ENCODE assay signal across 15 mouse cellular contexts in the genomic region with DNA sequence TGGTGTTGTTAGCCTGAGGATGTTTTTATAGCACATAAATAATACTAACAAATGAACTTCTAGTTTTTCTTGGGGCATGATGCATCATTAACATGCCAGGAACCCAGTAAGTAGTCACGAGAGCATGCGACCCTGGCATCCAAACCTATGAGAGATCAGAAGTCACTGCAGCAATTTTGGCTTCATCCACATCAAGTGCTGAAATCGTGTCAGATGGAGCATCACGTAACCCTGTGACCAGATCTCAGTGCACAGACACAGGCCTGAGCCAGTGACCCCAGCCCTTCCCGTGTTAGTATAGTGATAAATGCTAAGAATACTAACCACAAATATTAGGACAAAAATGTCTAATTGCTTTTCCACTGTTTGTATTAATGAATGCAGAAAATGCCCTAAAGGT.
"Had no signal": no experiment of that assay in that cellular context is flagged by ENCODE, and none has a peak within 500 bp of the region (broad histone marks: within the 10 kb centered on the region; RNA-seq: fewer than 3 reads in every experiment).

No protein-coding gene starts in this region.

- H3K27ac ChIP-seq: neural tube, embryonic 15.5 days; stomach, embryonic 15.5 days; stomach, postnatal 0 days had no signal

- H3K27me3 ChIP-seq: neural tube, embryonic 15.5 days; stomach, embryonic 15.5 days had no signal

- DNase-seq: retina, postnatal 1 day; right cerebral cortex, adult 18-20 months; right cerebral cortex, postnatal 14 days; right cerebral cortex, postnatal 25 days; right cerebral cortex, postnatal 4 days; spleen, adult 18-20 months; thymus, adult 18-20 months; thymus, adult 2 months; thymus, postnatal 14 days; thymus, postnatal 25 days; thymus, postnatal 36 days; thymus, postnatal 4 days had no signal

- H3K4me3 ChIP-seq: neural tube, embryonic 15.5 days; stomach, embryonic 15.5 days had no signal

- H3K36me3 ChIP-seq: neural tube, embryonic 15.5 days; stomach, embryonic 15.5 days had no signal

- H3K4me2 ChIP-seq: neural tube, embryonic 15.5 days; stomach, embryonic 15.5 days had no signal

- H3K9ac ChIP-seq: neural tube, embryonic 15.5 days; stomach, embryonic 15.5 days had no signal

- H3K4me1 ChIP-seq: neural tube, embryonic 15.5 days; stomach, embryonic 15.5 days had no signal

- H3K9me3 ChIP-seq: neural tube, embryonic 15.5 days; stomach, embryonic 15.5 days had no signal
